Mouse (Mus musculus): Measurements from ENCODE around the gene Olfr275. TPM values are rescaled to one million over a fixed set of nuclear protein-coding genes. Genes with fewer than 3 reads are reported as not detected.
A peak's percentile ranks its signal among the peaks of the same experiment; 100 is the strongest.
"Not testable (repeated sequence)": the region's sequence is repeated elsewhere in the genome, so short reads cannot be mapped to it uniquely, and the experiment has no call there.

Gene Olfr275
- not detected for total RNA-seq (2021)

DNA sequence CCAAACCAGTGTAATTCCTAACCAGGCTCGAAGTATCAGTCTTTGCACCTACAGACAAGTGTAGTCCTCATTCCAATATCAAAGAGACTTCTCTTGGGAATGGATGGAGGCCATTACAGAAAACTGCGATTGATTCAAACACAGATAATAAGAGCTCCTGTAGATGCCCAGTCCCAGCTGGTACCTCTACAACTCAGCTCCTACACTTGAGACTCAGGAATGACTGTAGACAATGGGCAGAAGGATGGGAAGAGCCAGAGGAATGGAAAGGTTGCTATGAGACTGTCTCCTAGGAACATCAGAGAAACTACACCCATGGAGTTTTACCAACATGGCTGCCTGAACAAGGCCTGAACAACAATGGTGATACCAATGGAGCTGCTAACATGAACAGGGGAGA, at the start of gene Olfr275:
Olfr275 (plus strand) TSS at position 301 of the 400 bp plus-strand sequence.
- no peak for DNase-seq (ENCODE audit: low spot score in 2 of 2)
- intact Hi-C loops (cut with DNase I), result no loop called here

DNA sequence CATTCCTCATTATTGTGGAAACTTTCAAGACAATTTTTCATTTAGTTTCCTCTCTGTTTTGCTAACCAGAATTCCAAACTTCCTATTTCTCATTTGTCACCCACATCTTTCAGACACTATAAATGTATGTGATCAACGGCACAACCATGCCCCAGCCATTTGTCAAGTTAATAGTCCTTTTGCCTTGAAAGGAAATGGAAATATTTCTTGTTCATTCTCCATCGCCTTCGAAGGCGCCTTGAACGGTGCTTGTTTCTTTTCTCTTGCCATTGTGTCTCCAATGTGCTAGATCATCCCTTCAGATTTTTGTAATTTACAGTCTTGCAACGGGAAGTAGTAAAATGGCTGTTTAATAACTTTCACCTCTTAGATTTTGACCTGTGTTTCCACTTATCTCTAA, 48.8 kb upstream of the Olfr275 start:
- intact Hi-C loops (cut with DNase I), result no loop called here
- no peak for DNase-seq (ENCODE audit: low spot score in 2 of 2)

DNA sequence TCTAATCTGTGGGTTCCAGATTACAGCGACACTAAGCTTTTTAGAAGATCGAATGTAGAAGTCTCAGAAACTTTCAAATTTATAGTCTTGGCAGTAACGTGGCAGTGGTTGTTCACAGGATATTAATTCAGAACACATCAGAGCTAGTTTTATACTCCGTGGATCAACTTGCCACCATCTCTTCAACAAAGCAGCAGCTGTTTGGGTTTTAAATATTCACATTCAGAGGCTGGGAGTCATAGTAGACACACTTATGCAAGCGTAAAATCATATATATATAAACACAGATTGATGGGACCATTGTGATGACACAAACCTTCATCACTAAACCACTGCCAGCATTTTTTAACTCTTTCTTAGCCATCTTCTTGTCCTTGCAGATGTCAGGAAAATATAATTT, 42.2 kb upstream of the Olfr275 start:
- intact Hi-C loops (cut with DNase I), result no loop called here
- peak in 1 of 2 experiments; percentile 22 for DNase-seq (ENCODE audit: low spot score in 2 of 2)

- intact Hi-C loops (cut with DNase I), result no loop called here
- no peak for DNase-seq (ENCODE audit: low spot score in 2 of 2)
Measured at GRCm38 (mm10) chr4:52800013-52800412, 14.4 kb upstream of the Olfr275 start.

- intact Hi-C loops (cut with DNase I), result loop anchor here (1.0 kb wide), 1 partner anchor 14 kb away; no protein-coding TSS in a partner anchor
Measured at GRCm38 (mm10) chr4:52811871-52812270, 2.5 kb upstream of the Olfr275 start.

DNA sequence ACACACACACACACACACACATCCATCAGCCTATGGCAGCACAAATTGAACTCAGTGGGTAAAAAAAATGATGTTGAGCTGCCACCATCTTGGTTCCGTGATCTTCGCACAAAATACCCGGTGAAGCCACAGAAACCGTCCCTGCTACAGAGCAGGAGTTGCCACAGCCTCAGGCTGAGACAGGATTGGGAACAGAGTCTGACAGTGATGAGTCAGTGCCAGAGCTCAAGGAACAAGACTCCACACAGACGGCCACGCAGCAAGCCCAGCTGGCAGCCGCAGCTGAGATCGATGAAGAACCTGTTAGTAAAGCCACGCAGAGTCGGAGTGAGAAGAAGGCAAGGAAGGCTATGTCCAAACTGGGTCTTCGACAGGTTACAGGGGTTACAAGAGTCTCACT, 7.0 kb downstream of the Olfr275 start:
- no peak for DNase-seq (ENCODE audit: low spot score in 2 of 2)
- intact Hi-C loops (cut with DNase I), result no loop called here

More at GRCm38 (mm10) chr4:52811871-52812270, 2.5 kb upstream of the Olfr275 start:
- peak in 1 of 2 experiments; percentile 17 for DNase-seq (ENCODE audit: low spot score in 2 of 2)

- intact Hi-C loops (cut with DNase I); DNase-seq (ENCODE audit: low spot score in 2 of 2): not testable (repeated sequence)
Measured at GRCm38 (mm10) chr4:52845411-52845810, 31.0 kb downstream of the Olfr275 start.

DNA sequence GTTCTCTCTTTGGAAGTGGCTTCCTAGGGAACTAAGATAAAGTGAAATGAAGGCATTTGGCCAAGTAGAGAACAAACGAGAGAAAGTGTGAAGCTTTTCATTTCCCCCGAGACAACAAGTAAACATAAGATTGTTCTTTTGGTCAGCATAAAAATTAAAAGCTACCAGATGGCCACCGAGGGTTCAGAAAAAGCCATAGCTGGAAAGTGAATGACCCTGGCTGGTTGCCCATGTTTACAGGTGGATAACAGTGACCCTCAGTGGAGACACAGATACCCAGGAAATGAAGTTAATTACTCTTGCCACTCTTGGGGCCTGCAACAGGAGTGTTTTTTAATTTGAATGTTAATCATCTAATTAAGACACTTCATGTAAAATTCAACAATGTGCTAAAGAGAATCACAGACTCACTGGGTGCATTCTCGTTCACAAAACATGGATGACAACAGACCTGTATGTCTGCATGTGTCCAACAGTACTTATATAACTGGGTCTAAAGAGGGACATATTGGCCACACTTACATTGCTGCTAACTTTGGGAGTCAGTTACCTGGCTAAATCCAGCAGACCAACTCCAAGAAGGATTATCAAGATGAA, 34.7 kb downstream of the Olfr275 start:
- DNase-seq (ENCODE audit: low spot score in 2 of 2), result no peak
- intact Hi-C loops (cut with DNase I), result no loop called here

- DNase-seq (ENCODE audit: low spot score in 2 of 2), result no peak
- intact Hi-C loops (cut with DNase I), result no loop called here
Measured at GRCm38 (mm10) chr4:52849672-52850071, 35.3 kb downstream of the Olfr275 start.

- intact Hi-C loops (cut with DNase I), result no loop called here
- no peak for DNase-seq (ENCODE audit: low spot score in 2 of 2)
Measured at GRCm38 (mm10) chr4:52859136-52859535, 44.7 kb downstream of the Olfr275 start, which contains the start of gene Olfr273. Gene Olfr273 (minus strand): TSS chr4:52859236.

DNA sequence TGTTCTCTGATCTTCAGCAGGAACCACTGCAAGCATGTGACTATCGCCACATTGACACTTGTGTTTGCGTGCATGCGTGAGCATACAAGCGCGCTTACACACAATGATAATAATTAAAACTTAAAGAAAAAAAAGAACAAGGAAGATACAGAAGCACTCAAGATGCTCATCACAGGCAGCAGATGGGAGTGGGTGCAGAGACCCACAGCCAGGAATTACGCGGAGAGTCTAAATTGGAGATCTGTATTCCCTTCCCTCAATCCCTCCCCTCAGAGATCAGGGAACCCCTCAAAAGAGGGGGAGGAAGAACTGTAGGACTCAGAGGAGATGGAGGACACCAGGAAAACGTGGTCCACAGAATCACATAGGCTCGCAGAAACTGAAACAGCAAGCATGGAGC, 49.8 kb downstream of the Olfr275 start:
- peak in 1 of 2 experiments; percentile 60 for DNase-seq (ENCODE audit: low spot score in 2 of 2)
- intact Hi-C loops (cut with DNase I), result no loop called here

Other genes with a start within 250 kb of the Olfr275 start
- not detected for gene Toporsl, start 218.3 kb upstream of the Olfr275 start, total RNA-seq (2021)
- gene Olfr273, start 44.6 kb downstream of the Olfr275 start, total RNA-seq (2021), result not detected
- gene Olfr272, start 104.6 kb downstream of the Olfr275 start, total RNA-seq (2021), result not detected
- gene Olfr270, start 149.9 kb downstream of the Olfr275 start, total RNA-seq (2021), result not detected
- not detected for gene Nipsnap3a, start 174.7 kb downstream of the Olfr275 start, total RNA-seq (2021)
- 10 to 100 TPM; 12.1 to 12.6 TPM for gene Nipsnap3b, start 197.3 kb downstream of the Olfr275 start, total RNA-seq (2021)

Data from left cerebral cortex, postnatal 25 days (tissue).